Mouse (Mus musculus): ENCODE measurements around the gene Zfp568. TPM values are rescaled to one million over a fixed set of nuclear protein-coding genes. Genes with fewer than 3 reads are reported as not detected.

The Zfp568 gene
- polyA plus RNA-seq (2014; fragmentation: Nextera tagmentation; extraction: Ambion mirVana): 13.4 and 26.6 TPM in 2 replicates

DNA sequence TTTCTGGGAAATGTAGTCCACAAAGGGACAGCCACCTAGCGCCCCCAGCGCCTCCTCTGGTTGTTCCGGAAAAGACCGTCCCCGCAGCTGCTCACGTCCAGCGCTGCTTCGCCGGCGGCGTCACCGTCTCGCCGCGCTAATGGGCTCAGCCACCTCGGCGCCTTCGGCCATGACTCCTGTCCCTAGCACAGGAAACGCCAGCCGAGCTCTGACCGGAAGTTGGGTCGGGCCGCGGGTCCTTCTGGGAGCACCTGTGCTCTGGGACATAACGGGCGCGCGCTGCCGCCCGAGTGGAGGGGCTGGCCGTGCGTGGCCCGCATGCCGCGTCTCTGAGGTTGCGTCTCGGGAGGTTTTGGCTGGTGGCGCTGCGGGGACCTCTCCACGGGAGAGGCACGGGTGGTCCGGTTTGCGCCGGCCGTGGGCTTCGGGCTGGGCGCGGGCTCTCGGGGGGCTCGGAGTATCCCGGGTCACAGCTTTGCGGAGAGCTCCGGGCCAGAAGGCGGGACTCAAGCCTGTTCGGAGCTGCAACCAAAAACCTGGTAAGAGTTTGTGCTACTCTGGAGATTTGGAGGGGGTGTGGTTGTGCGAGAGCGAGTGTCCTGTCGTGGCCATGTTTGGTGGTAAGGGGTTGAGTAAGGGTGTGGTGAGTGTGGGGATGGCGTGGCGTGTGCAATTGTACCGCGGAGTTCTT lies at the start of gene Zfp568:
Zfp568 (plus strand) TSS at position 266 of the 691 bp plus-strand sequence.
- peak within 1 kb of the TSS; percentile 94 for H3K27ac ChIP-seq (ENCODE audit: low read depth, low read length)
- peak within 1 kb of the TSS; percentile 46 for H3K4me2 ChIP-seq (replicated peaks; ENCODE audit: low read depth, low read length)
- peak within 1 kb of the TSS; percentile 87 for H3K4me3 ChIP-seq (ENCODE audit: low read length)
- peaks cover 14% of the 10 kb centered on the region; the same call in 1 of the 2 replicates for H3K4me1 ChIP-seq (ENCODE audit: control insufficient read depth, insufficient read depth, low read length)
- H3K36me3 ChIP-seq (ENCODE audit: control insufficient read depth, insufficient read depth, low read length): peaks cover 28% of the 10 kb centered on the region
- WGBS: under 1% methylated on average over 61 of the region's 62 CpGs
- no peaks in the 10 kb centered on the region for H3K27me3 ChIP-seq (ENCODE audit: control insufficient read depth, insufficient read depth, low read length)
- peak within 1 kb of the TSS; percentile 82 for H3K9ac ChIP-seq (ENCODE audit: low read depth, low read length)
- ATAC-seq (ENCODE audit: low FRiP score, low TSS enrichment): peak; percentile 97
- H3K9me3 ChIP-seq (ENCODE audit: control insufficient read depth, low read length): 0 out of 2 replicates have a peak, but pooled peaks cover 6% of the 10 kb centered on the region

DNA sequence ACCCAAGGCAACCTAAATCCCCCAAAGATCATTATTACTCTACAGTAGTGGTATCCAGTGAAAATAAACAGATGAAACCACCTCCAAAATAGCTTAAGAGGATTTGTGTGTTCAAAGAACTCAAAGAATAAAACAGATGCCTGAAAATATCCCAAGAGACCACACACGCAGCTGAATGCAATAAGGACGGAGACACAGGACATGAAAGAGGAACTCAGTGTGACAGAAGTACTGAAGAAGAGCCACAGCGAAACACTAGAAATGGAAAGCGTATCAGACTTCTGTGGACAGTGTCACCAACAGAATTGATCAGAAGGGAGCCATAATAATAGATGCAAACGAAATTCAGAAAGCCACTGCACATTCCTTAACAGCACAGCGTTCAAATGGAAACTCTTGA lies 44.9 kb upstream of the Zfp568 start:
- 88% methylated on average over 6 of the region's 6 CpGs for WGBS
- ATAC-seq (ENCODE audit: low FRiP score, low TSS enrichment): no peak
- H3K9me3 ChIP-seq (ENCODE audit: control insufficient read depth, low read length): no peaks in the 10 kb centered on the region
- H3K4me2 ChIP-seq (replicated peaks; ENCODE audit: low read depth, low read length): no peak overlapping the region
- no peak overlapping the region for H3K4me3 ChIP-seq (ENCODE audit: low read length)
- no peak overlapping the region for H3K27ac ChIP-seq (ENCODE audit: low read depth, low read length)
- no peak overlapping the region for H3K9ac ChIP-seq (ENCODE audit: low read depth, low read length)
- peaks cover 49% of the 10 kb centered on the region for H3K36me3 ChIP-seq (ENCODE audit: control insufficient read depth, insufficient read depth, low read length)
- no peaks in the 10 kb centered on the region for H3K27me3 ChIP-seq (ENCODE audit: control insufficient read depth, insufficient read depth, low read length)
- H3K4me1 ChIP-seq (ENCODE audit: control insufficient read depth, insufficient read depth, low read length): no peaks in the 10 kb centered on the region

DNA sequence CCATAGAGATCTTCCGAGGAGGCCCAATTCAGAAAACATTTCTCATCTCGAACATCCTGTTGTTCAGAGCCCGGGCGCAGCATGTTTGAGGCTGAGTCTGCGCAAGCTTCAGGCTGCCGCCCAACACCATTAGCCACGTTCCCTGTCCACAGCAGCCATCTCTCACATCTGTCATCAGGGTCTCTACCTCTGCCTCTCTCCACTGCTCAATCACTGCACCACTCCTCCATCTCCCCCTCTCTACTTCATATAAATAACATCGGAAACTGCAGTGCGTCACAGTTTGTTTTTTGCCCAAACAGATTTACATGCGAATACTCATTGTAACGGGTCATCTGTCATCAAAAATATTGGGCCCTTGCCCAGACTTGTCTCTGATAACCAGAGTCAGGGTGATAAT lies 42.7 kb upstream of the Zfp568 start:
- peaks cover 31% of the 10 kb centered on the region for H3K36me3 ChIP-seq (ENCODE audit: control insufficient read depth, insufficient read depth, low read length)
- no peaks in the 10 kb centered on the region for H3K9me3 ChIP-seq (ENCODE audit: control insufficient read depth, low read length)
- 91% methylated on average over 11 of the region's 11 CpGs for WGBS
- H3K4me2 ChIP-seq (replicated peaks; ENCODE audit: low read depth, low read length): no peak overlapping the region
- no peaks in the 10 kb centered on the region for H3K27me3 ChIP-seq (ENCODE audit: control insufficient read depth, insufficient read depth, low read length)
- H3K9ac ChIP-seq (ENCODE audit: low read depth, low read length): no peak overlapping the region
- H3K4me1 ChIP-seq (ENCODE audit: control insufficient read depth, insufficient read depth, low read length): no peaks in the 10 kb centered on the region
- no peak overlapping the region for H3K27ac ChIP-seq (ENCODE audit: low read depth, low read length)
- no peak for ATAC-seq (ENCODE audit: low FRiP score, low TSS enrichment)
- H3K4me3 ChIP-seq (ENCODE audit: low read length): no peak overlapping the region

DNA sequence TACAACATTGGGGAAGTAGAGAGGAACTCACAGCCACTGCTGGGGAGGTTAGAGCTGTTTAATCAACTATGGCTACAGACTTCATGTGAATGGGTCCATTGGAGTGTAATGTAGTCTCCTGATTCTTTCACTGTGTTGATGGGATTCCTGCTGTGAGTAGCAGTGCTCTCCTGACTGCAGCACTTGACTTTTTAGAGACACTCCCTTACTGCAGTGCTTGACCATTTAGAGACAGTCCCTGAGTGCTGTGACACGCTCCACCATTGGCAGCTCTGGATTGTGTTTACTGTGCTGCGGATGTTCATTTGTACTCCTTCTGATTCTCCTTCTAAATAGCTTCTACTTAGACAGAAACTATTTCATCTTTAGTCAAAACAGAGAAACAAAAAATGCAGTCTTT lies 41.0 kb upstream of the Zfp568 start:
- WGBS: 56% methylated on average over 2 of the region's 2 CpGs

DNA sequence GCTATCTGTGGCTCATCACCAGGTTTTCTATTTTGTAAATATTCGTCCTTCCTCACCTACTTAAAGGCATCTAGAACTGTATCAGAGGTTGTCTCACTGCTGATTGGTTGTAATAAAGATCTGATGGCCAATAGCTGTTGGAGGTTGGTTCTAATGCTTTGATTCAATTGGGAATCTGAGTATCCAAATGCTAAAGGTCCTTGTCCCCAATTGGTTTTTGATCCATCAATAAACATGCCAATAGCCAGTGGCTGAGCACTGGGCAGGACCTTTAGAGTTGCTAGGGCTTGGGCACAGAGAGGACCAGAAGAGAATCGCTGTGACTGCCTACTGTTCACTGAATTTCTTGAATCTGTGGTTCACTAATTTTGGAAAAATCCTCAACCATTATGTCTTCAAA lies 40.0 kb upstream of the Zfp568 start:
- Histone ChIP-seq H3K9me3 (ENCODE audit: control insufficient read depth, low read length) (no peaks in the 10 kb centered on the region), H3K27ac (ENCODE audit: low read depth, low read length) (no peak overlapping the region), H3K4me1 (ENCODE audit: control insufficient read depth, insufficient read depth, low read length) (no peaks in the 10 kb centered on the region), H3K36me3 (ENCODE audit: control insufficient read depth, insufficient read depth, low read length) (peaks cover 21% of the 10 kb centered on the region), H3K9ac (ENCODE audit: low read depth, low read length) (no peak overlapping the region), H3K4me2 (replicated peaks; ENCODE audit: low read depth, low read length) (no peak overlapping the region), H3K27me3 (ENCODE audit: control insufficient read depth, insufficient read depth, low read length) (no peaks in the 10 kb centered on the region), H3K4me3 (ENCODE audit: low read length) (no peak overlapping the region)
- ATAC-seq (ENCODE audit: low FRiP score, low TSS enrichment): no peak
- WGBS: 72% methylated on average over 2 of the region's 2 CpGs

More for the DNA sequence above, 41.0 kb upstream of the Zfp568 start:
- H3K4me3 ChIP-seq (ENCODE audit: low read length): no peak overlapping the region
- H3K4me1 ChIP-seq (ENCODE audit: control insufficient read depth, insufficient read depth, low read length): no peaks in the 10 kb centered on the region
- H3K27ac ChIP-seq (ENCODE audit: low read depth, low read length): no peak overlapping the region
- H3K9me3 ChIP-seq (ENCODE audit: control insufficient read depth, low read length): no peaks in the 10 kb centered on the region
- no peaks in the 10 kb centered on the region for H3K27me3 ChIP-seq (ENCODE audit: control insufficient read depth, insufficient read depth, low read length)
- H3K9ac ChIP-seq (ENCODE audit: low read depth, low read length): no peak overlapping the region
- no peak overlapping the region for H3K4me2 ChIP-seq (replicated peaks; ENCODE audit: low read depth, low read length)
- no peak for ATAC-seq (ENCODE audit: low FRiP score, low TSS enrichment)
- peaks cover 23% of the 10 kb centered on the region for H3K36me3 ChIP-seq (ENCODE audit: control insufficient read depth, insufficient read depth, low read length)

DNA sequence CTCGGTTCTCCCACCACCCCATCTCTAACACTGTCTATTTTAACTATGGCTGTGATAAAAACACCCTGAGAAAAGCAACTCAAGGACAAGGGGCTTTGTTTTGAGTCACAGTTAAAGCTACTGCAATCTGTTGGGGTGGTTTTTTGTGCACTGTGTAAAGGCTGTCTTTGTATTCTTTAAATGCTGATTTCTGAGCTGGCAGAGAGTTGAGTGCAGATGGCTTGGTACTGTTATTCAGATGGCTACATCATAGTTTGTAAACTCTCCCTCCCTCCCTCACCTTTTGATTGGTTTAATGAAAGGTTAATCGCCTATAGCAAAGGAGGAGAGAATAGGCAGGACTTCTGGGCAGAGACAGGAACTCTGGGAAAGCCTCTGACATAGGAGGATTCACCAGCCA lies 39.6 kb upstream of the Zfp568 start:
- H3K4me3 ChIP-seq (ENCODE audit: low read length): no peak overlapping the region
- no peak for ATAC-seq (ENCODE audit: low FRiP score, low TSS enrichment)

DNA sequence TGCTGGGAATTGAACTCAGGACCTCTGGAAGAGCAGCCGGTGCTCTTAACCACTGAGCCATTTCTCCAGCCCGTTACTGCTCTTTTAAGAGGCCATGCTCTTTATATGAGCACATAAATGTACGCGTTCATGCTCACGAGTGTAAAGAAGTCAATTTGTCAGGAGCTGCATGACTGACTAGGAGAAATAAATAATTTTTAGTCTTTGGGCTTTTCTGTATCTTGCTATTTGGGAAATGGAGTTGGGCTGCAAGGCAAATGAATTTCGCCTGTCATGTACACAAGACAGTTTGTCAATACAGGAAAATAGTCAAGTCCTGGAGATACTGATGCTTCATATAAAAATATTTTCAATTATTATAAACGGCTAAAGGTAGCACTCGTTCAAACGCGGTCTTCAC lies 30.7 kb upstream of the Zfp568 start:
- peak overlapping the region; percentile 59 for H3K4me2 ChIP-seq (replicated peaks; ENCODE audit: low read depth, low read length)
- no peaks in the 10 kb centered on the region for H3K9me3 ChIP-seq (ENCODE audit: control insufficient read depth, low read length)
- H3K9ac ChIP-seq (ENCODE audit: low read depth, low read length): peak overlapping the region; percentile 81
- no peaks in the 10 kb centered on the region for H3K27me3 ChIP-seq (ENCODE audit: control insufficient read depth, insufficient read depth, low read length)
- H3K4me1 ChIP-seq (ENCODE audit: control insufficient read depth, insufficient read depth, low read length): no peaks in the 10 kb centered on the region
- peaks cover 15% of the 10 kb centered on the region for H3K36me3 ChIP-seq (ENCODE audit: control insufficient read depth, insufficient read depth, low read length)
- no peak for ATAC-seq (ENCODE audit: low FRiP score, low TSS enrichment)
- peak overlapping the region; percentile 77 for H3K4me3 ChIP-seq (ENCODE audit: low read length)
- WGBS: 45% methylated on average over 10 of the region's 10 CpGs
- H3K27ac ChIP-seq (ENCODE audit: low read depth, low read length): peak overlapping the region; percentile 90; the same call in 1 of the 2 replicates

More for the DNA sequence above, 39.6 kb upstream of the Zfp568 start:
- no peak overlapping the region for H3K4me2 ChIP-seq (replicated peaks; ENCODE audit: low read depth, low read length)
- H3K36me3 ChIP-seq (ENCODE audit: control insufficient read depth, insufficient read depth, low read length): peaks cover 21% of the 10 kb centered on the region
- H3K9me3 ChIP-seq (ENCODE audit: control insufficient read depth, low read length): no peaks in the 10 kb centered on the region
- 89% methylated on average over 2 of the region's 2 CpGs for WGBS
- H3K4me1 ChIP-seq (ENCODE audit: control insufficient read depth, insufficient read depth, low read length): no peaks in the 10 kb centered on the region
- no peaks in the 10 kb centered on the region for H3K27me3 ChIP-seq (ENCODE audit: control insufficient read depth, insufficient read depth, low read length)
- H3K9ac ChIP-seq (ENCODE audit: low read depth, low read length): no peak overlapping the region
- H3K27ac ChIP-seq (ENCODE audit: low read depth, low read length): no peak overlapping the region

DNA sequence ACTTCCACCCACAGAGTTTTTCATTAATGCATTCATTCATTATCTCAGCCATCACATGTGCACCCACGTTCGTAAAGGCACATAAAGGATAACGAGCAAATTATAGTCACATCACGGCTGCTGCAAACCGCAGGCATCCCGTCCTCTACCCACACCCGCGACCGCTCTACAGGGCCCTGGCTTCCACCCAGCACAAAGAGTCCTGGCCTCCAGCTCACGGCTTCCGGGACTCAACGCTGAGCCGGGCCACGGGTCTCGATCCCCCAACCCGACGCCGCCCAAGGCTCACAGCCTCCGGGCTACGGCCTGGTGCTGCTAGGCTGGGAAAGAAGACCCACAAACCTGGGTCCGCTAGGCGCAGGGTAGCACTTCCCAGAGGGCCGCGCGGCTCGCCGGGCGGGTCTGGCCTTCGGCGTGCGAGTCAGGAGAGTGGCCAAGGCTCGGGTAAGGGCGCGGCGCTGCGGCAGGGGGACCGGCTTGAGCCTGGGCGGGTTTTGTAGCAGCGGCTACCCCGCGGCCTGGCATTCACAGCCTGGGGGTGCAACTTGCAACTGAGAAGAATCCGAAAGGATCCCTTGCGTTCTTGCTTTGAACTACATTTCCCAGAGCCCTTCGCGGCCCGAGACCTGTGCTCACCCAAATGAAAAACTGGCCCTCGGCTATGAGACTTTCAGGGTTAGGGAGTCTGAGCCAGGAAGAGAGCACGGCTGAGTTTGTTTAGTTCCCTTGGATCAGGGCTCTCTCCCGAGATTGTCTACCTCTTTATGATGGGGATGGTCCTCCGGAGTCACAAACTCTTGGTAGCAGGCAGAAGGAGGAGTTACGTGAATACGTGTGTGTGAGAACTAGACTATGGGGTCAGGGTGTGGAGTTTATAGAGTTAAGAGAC lies 30.0 kb upstream of the Zfp568 start, which contains the start of gene Zfp74:
Zfp74 (minus strand) TSS at position 577 of the 889 bp plus-strand sequence.
- Histone ChIP-seq H3K4me3 (ENCODE audit: low read length) (peak within 1 kb of the TSS; percentile 77), H3K27me3 (ENCODE audit: control insufficient read depth, insufficient read depth, low read length) (no peaks in the 10 kb centered on the region), H3K4me2 (replicated peaks; ENCODE audit: low read depth, low read length) (peak within 1 kb of the TSS; percentile 59), H3K4me1 (ENCODE audit: control insufficient read depth, insufficient read depth, low read length) (no peaks in the 10 kb centered on the region), H3K36me3 (ENCODE audit: control insufficient read depth, insufficient read depth, low read length) (peaks cover 15% of the 10 kb centered on the region), H3K27ac (ENCODE audit: low read depth, low read length) (peak within 1 kb of the TSS; percentile 90), H3K9me3 (ENCODE audit: control insufficient read depth, low read length) (no peaks in the 10 kb centered on the region), H3K9ac (ENCODE audit: low read depth, low read length) (peak within 1 kb of the TSS; percentile 81)
- ATAC-seq (ENCODE audit: low FRiP score, low TSS enrichment): peak; percentile 94
- WGBS: 1% methylated on average over 52 of the region's 52 CpGs

DNA sequence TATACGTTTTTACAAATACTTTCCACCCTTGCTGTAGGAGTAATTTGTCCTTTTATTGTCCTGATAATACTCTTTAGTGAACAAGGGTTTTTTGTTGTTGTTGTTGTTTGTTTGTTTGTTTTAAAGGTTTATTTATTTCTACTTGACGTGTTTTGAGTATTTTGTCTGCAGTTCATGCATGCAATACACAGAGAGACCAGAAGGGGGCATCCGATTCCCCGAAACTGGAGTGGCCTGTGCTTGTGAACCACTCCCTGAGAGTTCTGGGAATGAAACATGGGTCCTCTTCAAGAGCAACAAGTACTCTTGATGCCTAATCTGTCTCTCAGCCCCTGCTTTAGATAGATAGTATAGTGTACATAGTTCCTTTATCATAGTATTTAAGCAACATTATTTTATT lies 29.0 kb upstream of the Zfp568 start:
- Histone ChIP-seq H3K4me1 (ENCODE audit: control insufficient read depth, insufficient read depth, low read length) (no peaks in the 10 kb centered on the region), H3K4me3 (ENCODE audit: low read length) (no peak overlapping the region), H3K9me3 (ENCODE audit: control insufficient read depth, low read length) (no peaks in the 10 kb centered on the region), H3K36me3 (ENCODE audit: control insufficient read depth, insufficient read depth, low read length) (peaks cover 10% of the 10 kb centered on the region), H3K27ac (ENCODE audit: low read depth, low read length) (no peak overlapping the region), H3K27me3 (ENCODE audit: control insufficient read depth, insufficient read depth, low read length) (no peaks in the 10 kb centered on the region), H3K9ac (ENCODE audit: low read depth, low read length) (no peak overlapping the region), H3K4me2 (replicated peaks; ENCODE audit: low read depth, low read length) (no peak overlapping the region; the same call in 1 of the 2 replicates)
- no peak for ATAC-seq (ENCODE audit: low FRiP score, low TSS enrichment)
- WGBS: 23% methylated on average over 4 of the region's 4 CpGs

All from kidney, embryonic 14.5 days (tissue).